Mouse (Mus musculus) layer of hippocampus, postnatal 36 days (tissue): ENCODE data around the gene Nyap2. TPM values are rescaled to one million over a fixed set of nuclear protein-coding genes. Genes with fewer than 3 reads are reported as not detected.
"Not testable (repeated sequence)": the region's sequence is repeated elsewhere in the genome, so short reads cannot be mapped to it uniquely, and the experiment has no call there.

ENCODE experiments used
- DNase-seq, 2 experiments: peaks; one replicate each; pipeline ENCODE4 v3.0.0; 2022
- total RNA-seq, 2 experiments: library from RNA; stranded (reverse); gene quantifications; 2 replicates each; pipeline ENCODE4 v1.2.3; 2021

Gene Nyap2
- total RNA-seq, 2 experiments from 2014 or later: 20.1 to 20.2 TPM

DNA sequence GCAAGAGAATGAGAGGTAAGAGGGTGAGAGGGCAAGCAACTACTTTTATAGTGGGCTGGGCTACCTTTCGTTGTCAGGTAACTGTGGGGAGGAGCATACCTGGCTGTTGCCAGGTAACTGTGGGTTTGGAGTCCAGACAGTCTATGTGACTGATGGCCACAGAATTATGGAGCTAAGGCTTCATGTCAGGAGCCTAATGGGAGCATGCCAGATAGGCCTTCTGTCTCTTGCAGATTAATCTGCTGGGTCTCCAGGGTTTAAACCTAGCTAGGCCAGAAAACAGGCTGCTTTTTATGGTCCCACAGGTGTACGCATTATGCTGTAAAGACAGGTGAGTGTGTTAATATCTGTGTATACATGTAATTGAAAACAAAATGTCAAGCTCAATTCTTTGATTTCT lies 132.8 kb downstream of the Nyap2 start:
- no peak for DNase-seq

DNA sequence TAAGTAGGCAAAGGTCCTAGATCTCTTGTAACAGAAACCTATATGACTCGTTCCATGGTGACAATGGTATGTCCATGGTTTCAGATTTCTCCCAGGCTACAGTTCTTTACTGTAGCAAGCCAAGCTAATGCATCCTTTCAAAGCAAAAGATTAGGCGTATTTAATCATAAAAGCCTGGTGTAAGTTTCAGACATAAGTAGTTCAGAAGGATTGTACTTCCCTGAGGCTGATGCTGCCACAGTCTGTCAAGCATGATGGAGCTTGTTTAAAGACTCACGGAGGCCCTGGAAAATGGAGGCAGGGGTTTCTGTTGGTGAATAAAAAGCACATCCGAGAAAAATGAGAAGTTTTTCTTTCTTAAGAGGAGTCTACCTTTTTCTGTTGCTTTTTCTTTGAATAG lies 134.7 kb downstream of the Nyap2 start:
- DNase-seq: no peak

DNA sequence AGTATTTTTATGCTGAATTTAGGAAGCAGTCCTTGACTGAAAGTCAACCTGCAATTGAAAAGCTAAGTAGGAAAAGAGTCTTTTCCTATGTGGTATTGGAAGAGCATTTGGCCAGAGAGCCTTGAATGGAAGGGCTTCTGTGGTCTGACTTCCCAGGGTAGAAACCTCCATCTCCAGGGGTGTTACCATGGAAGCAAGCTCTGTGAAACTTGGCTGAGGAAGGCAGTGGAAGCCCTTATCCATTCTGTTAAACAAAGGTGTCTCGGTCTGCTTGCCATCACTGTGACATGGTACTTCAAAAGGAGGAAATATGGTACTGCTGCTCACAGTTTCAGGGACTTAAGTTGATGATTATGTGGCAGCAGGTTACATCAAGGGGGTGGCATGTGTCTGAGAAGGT lies 143.0 kb downstream of the Nyap2 start:
- DNase-seq: no peak

DNA sequence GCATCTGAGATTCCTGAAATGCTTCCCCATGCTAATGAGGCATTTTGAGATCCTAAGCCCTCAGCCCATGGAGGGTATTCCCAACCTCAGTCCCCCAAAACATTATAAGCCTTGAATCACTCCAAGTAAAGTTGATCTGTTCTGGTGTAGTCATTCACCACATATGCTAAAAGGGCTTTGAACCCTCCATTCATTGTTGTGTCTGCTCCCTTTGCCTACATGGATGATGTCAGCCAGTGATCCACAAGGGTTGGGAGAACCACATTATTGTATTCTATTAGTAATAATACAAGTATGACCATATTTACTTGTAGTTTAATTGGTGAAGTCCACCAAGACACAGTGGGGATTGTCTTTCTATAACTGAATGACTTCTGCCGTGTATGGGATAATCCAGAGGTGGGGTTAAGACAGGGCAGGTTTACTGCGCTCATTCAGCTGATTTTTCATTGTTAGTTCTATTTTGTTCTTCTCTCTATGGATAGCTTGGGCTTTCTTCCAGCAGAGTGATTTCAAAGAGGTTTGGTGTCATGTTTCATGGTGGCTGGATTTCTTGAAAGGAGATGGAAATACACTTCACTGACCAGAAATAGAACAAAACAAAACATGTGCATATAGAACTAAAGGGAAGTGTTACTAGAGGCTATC lies 155.1 kb downstream of the Nyap2 start:
- no peak for DNase-seq

DNA sequence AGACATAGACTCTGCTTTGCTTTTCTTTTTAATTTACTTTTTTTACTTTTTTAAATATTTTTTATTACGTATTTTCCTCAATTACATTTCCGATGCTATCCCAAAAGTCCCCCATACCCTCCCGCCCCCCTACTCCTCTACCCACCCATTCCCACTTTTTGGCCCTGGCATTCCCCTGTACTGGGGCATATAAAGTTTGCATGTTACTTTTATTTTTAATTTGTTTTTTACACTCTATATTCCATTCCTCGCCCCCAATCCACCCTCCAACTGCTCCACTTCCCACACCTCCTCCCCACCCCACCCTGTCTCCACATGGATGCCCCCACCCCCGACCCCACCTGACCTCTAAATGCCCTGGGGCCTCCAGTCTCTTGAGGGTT lies 155.6 kb downstream of the Nyap2 start:
- not testable (repeated sequence) for DNase-seq

DNA sequence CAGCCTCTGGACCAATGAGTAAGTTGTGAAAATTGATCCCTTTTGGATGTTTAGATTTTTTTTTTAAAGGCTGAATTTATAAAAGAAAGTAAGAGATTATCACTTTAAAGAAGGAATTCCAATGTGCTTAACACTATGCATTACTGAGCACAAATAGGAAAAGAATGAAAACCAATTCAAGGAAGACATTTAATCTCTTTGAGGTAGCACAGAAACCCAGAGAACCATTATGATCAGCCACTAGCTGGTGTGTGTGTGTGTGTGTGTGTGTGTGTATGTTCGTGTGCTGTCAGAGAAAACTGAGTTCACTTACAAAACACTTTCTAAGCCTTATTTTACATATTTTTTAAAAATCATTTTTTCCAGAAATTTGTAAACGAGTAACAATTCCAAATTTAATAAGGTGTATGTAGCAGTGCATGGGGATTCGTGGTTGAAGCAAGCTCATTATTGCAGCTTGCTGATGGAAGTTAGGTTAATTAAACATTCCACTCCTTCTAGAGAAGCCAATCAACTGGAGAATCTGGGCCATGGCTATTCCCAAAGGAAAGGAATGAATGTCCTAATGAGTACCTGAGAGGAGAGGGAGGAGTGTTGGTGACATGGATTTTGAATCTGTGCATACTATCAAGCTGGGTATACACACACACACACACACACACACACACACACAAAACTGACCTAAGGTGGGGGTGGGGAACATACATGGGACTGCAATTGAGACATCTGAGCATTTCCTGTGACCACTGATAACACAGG lies 171.9 kb downstream of the Nyap2 start:
- no peak for DNase-seq

DNA sequence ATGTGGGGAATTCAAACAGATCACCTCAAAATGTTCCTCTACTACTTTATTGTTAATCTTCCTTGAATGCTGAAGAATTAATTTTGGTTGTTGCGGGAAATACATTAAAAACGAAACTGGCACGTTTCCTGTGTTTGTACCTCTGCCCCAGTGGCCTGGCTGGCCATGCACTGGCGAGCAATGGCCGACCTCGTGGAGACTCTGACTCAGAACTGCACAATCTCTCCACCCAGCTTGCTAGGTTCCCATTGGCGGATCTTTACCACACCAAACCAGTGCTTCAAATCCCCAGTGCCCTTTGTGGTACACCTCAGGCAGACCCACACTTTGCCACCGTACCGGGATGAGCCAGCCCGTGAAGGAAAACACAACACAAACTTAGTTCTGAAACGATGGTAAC lies 173.3 kb downstream of the Nyap2 start:
- DNase-seq: no peak

DNA sequence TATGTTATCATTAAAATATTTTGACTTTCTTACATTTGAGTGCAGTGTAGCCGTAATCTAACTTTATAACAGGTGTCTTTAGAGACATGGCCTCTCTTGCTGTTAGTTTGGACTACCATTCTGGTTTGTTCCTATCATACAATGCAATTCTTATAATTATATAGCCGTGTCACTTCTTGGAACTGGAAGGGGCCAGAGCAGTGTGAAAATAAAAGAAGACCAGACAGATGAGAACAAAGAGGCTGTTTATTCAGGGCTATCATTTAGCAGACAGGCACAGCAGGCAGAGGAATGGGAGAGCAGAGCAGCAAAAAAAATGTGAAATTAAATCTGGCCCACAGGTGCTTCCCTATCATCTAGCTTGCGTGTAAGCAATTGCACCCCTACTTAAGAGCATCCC lies 189.7 kb downstream of the Nyap2 start:
- DNase-seq: no peak

DNA sequence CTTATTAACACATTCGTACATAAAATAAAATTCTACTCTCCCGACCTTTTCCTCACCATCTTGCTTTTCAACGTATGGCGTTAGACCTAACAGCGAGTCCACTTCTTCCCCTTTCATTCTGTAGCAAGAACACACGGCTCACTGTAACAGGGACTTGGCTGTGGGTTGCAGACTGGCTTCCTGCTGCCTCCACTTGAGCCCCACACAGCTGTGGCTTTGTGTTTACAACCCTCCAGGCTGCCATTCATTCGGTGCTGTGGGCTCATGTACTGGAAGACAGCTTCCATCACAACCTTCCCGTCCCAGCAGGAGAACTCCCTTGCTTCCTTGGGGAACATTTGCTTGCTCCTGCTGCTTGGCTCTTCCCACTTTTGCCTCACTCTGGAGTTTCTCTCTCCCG lies 204.2 kb downstream of the Nyap2 start:
- no peak for DNase-seq

DNA sequence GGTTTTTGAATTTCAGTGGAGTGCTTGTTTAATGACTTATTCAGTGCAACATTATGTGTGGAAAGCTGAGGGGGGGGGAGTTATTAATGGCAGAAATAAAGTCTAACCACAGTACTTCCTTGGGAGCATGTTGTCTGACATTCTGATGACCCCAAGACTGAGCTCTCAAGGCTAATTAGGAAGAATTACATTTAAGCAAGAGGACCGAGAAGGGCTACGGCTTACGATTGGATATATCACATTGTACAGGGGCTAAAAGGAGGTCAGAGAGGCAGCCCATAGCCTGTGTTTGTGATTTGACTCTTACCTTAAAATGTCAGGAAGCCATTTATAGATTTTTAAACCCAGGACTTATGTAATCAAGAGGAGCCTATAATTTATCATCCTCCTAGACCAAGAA lies 208.9 kb downstream of the Nyap2 start:
- no peak for DNase-seq

DNA sequence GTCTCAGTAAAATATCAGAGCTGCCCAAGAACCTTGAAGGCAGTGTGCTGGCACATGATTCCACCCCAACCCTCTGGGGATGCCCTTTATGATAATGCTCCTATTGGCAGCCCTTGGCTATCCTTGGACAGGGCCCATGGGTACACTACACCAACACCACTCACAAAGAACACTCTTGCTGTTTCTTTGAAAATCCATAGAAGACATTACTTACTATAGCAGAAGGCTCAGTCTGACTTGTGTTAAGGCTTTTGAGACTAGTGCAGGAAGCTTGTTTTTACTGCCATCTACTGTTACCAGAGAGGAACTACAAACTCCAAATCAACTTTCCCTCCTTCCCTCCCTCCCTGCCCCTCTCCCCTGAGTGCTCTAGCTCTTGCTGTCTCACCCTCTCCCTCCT lies 210.3 kb downstream of the Nyap2 start:
- DNase-seq: no peak

DNA sequence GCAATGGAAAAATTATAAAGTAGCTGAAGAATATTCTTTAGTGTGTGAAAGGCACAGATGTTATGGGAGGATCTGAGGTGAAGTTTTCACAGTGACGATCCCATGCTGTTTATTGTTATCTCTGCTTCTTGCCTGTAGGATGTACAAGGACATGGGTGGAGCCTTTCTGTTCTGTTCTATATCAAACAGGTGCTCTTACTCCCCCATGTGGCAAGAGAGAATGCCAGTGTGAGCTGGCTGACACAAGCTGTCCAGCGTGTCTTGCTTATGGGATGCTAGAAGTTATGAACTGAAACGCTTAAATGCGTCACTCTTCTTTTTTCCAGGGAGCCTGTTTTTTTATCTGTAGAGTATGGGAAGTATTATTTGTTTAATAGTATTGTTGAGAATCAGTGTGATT lies 224.0 kb downstream of the Nyap2 start:
- no peak for DNase-seq

DNA sequence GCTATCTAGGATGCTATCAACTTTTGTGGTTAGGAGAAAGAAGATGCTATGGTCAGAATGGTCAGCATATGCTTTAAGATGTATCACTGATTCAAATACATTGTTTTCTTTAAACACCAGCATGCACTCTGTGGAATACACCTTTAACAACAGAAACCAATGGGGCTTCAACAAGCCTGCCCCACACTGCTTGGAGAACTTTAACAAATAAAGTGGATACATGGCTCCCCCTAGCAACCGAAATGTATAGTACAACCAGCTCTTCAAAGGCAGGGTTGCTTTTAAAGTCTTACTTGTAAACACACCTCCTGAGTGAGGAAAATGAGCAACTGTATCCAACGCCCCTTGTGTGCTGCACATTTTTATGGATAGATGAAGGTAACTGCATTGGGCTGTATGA lies 224.9 kb downstream of the Nyap2 start:
- peak in 1 of 2 experiments; percentile 30 for DNase-seq

DNA sequence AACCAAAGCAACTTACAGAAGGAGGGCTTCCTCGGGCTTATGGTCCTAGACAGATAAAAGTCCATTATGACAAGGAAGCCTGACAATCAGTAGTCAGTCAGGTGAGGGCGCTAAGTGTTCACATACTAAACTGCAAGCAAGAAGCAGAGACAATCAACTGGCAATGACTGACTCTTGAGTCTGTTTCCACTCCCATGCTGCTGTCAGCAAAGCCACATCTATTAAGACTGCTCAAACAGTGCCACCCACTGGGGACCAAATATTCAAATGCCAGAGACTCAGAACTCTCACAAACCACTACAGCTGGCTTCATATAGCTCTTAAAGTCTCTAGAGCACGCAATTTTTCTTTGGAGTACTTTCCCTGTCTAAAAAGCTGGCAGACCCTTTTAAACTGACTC lies 226.6 kb downstream of the Nyap2 start:
- DNase-seq: no peak

DNA sequence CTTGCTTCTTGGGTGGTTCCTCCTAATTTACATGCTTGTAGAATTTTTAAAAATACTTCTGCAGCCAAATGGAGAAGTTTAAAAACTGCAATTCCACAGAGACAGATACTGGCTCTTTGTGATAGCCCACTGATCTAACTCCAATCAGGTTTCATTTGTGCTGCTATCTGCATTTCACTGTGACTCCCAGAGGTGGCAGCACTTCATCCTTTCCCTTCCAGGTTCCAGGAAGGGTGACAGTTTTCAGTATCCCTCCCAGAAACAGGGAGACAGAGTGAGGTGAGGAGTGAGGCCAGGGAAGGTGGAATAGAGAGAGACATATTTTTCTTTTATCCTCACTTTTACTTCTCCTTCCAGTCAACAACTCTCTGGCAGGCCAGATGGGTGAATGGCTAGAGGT lies 230.7 kb downstream of the Nyap2 start:
- DNase-seq: no peak

DNA sequence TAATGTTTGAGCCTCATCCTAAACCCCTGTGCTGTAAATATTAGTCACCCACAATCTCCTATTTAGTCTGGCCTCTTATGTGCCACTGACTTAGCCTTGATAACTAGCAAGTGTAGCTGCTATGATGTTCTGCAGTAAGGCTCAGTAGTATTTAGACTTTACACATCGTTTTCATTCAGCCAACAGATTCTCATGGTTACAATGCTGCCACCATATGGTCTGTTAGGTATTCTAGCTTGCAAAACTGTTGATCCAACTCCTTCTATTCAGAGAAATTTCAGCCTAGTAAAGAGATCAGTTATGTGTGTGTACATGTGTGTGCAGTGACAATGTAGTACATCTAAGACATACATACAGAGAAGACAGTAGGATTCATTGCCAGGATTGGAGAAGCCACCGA lies 231.2 kb downstream of the Nyap2 start:
- DNase-seq: no peak

DNA sequence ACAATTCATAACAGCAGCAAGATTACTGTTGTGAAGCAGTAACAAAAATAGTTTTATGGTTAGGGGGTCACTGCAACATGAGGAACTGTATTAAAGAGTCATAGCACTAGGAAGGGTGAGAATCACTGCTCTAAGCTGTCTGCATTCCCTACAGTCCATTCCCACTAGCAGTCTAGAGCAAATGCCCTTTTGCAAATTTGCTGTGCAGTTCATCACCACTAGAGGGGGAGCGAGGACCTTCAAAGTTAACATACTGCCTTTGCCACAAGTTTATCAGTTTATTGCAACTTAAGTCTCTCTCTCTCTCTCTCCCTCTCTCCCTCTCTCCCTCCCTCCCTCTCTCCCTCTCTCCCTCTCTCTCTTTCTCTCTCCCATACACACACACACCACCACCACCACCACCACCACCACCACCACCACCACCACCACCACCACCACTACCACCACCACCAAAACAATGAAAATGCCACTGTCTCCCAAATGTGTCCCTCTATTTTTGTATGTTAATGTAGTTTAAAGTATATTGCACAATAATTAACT lies 233.4 kb downstream of the Nyap2 start:
- peak; percentile 45 to 70 for DNase-seq

DNA sequence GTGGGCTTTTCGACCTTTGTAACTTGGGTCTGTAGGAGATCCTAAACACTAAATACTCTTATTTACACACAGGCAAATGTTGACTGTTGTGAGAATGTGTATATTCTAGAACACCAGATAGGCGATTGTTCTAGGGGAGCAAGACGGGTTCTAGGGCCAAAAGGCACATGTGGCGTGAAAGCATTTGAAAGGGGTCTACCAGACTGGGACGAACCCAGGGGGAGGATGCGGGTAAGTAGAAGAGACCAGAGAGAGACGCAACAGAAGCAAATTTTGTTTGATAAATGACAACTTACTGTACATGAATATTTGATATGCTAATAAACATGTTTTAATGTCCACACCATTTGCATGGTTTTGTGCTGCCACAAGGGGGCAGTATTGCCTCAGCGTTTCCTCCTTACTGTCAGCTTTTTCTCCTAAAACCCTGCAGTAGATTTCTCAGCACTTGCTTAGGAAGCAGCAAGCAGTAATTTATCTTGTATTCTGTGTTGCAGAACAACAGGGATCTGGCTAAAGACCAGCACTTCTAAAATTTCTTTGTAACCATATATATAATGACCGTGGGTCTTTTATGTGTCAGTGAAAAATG lies 239.7 kb downstream of the Nyap2 start:
- DNase-seq: peak; percentile 58 to 71

DNA sequence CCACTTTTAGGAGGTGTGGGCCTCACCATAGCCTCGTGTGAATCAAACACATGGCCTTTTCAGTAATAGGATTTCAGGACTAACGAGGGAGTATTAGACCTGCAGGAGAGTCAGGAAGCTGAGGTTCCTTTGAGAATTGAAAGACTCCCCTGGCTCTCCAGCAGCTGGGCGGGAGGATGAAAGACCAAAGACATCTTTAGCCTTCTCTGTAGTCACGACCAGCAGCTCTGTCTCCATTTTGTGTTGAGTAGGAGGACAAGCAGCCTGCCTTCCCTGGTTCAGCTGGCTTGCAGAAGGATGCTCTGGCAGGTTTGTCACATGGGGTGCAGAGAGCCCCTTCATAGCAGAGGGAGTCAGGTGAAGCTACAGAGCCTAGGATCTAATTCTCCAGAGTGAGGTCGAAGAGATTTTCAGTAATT lies 240.3 kb downstream of the Nyap2 start:
- DNase-seq: peak in 1 of 2 experiments; percentile 16

DNA sequence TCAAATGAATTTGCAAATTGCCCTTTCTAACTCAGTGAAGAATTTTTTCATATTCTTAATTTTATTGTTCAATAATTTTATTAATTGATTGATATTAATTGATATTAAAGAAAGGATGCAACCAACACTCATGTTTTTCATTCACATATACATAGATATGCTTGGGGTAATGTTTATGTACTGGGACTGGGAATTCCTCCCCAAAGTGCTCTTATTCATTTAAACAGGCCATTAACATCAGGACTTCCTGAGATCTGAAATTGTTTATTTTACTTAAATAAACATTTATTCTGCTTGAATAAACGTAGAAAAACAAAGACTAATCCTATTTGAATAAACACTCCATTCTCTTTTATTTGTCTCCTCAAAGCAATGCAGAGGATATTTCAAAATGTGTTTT lies 311.0 kb downstream of the Nyap2 start:
- DNase-seq: no peak
